Mouse (Mus musculus) liver, embryonic 11.5 days (tissue): ENCODE measurements around the gene Ripor3. TPM values are rescaled to one million over a fixed set of nuclear protein-coding genes. Genes with fewer than 3 reads are reported as not detected.

Experiments used
- ATAC-seq: fragments of 200-750 bp; cut with Nextera tagmentation; replicated peaks from 2 replicates; pipeline ENCODE4 v1.8.0; 2017; ENCODE audit warnings: moderate number of reproducible peaks, mild to moderate bottlenecking, moderate TSS enrichment, moderate library complexity; ENCODE audit not compliant: low FRiP score
- DNase-seq: peaks from one replicate; pipeline ENCODE4 v3.0.0-alpha.2; 2017; ENCODE audit warnings: low spot score
- H3K27ac ChIP-seq: fragments of 300-500 bp; sonication (generic); 2 replicates; pipeline ENCODE4 v1.5.1; 2014; ENCODE audit warnings: mild to moderate bottlenecking, low read depth, low read length, control low read depth
- H3K27me3 ChIP-seq: fragments of 300-500 bp; sonication (generic); replicated peaks from 2 replicates; pipeline ENCODE4 v1.6.1; 2014; ENCODE audit warnings: low read length, mixed read lengths; ENCODE audit not compliant: control insufficient read depth, insufficient read depth
- H3K36me3 ChIP-seq: fragments of 300-500 bp; sonication (generic); 2 replicates; pipeline ENCODE4 v1.6.1; 2014; ENCODE audit warnings: mild to moderate bottlenecking, low read length, moderate library complexity, mixed read lengths; ENCODE audit not compliant: control insufficient read depth, insufficient read depth
- H3K4me1 ChIP-seq: fragments of 300-500 bp; sonication (generic); replicated peaks from 2 replicates; pipeline ENCODE4 v1.6.1; 2014; ENCODE audit warnings: low read length, mixed read lengths; ENCODE audit not compliant: control insufficient read depth, insufficient read depth
- H3K4me2 ChIP-seq: fragments of 300-500 bp; sonication (generic); 2 replicates; pipeline ENCODE4 v1.6.1; 2014; ENCODE audit warnings: mild to moderate bottlenecking, control low read depth, moderate library complexity
- H3K4me3 ChIP-seq: fragments of 300-500 bp; sonication (generic); 2 replicates; pipeline ENCODE4 v1.5.1; 2014; ENCODE audit warnings: low read depth, low read length, control low read depth
- H3K9ac ChIP-seq: fragments of 300-500 bp; sonication (generic); 2 replicates; pipeline ENCODE4 v1.6.1; 2014; ENCODE audit warnings: low read depth, low read length, control low read depth
- H3K9me3 ChIP-seq: fragments of 300-500 bp; sonication (generic); 2 replicates; pipeline ENCODE4 v1.6.1; 2016; ENCODE audit warnings: low read length, inconsistent platforms, mixed read lengths; ENCODE audit not compliant: control insufficient read depth
- WGBS: fragments of 180-500 bp; shearing (Covaris S2); extraction: QIAGEN DNeasy Blood & Tissue Kit; methylation state at CpG from one replicate; pipeline ENCODE4 v1.1.7; 2014; 5-methylcytosine and 5-hydroxymethylcytosine counted together
- polyA plus RNA-seq: library from polyadenylated mRNA; unstranded; fragments of >200 nt; fragmentation: Nextera tagmentation; extraction: Ambion mirVana; gene quantifications from 2 replicates; pipeline ENCODE4 v1.2.1, GENCODE M21; 2014

The Ripor3 gene
- polyA plus RNA-seq, 1 experiment from 2014 or later, result 3.1 TPM

GRCm38 (mm10) chr2:167972809-167973208, 37.6 kb downstream of the Ripor3 start:
- Histone ChIP-seq H3K27ac (no peak overlapping the region), H3K27me3 (no peaks in the 10 kb centered on the region), H3K9me3 (no peaks in the 10 kb centered on the region), H3K36me3 (peaks cover 35% of the 10 kb centered on the region), H3K4me2 (no peak overlapping the region), H3K4me1 (peaks cover 23% of the 10 kb centered on the region), H3K4me3 (no peak overlapping the region), H3K9ac (no peak overlapping the region)
- 17% methylated on average over 1 of the region's 1 CpGs for WGBS
- no peak for ATAC-seq
- no peak for DNase-seq

- Histone ChIP-seq H3K4me2 (no peak overlapping the region), H3K27ac (no peak overlapping the region), H3K4me1 (peaks cover 21% of the 10 kb centered on the region), H3K36me3 (peaks cover 36% of the 10 kb centered on the region), H3K9me3 (no peaks in the 10 kb centered on the region), H3K9ac (no peak overlapping the region), H3K4me3 (no peak overlapping the region), H3K27me3 (no peaks in the 10 kb centered on the region)
- ATAC-seq (0 out of 2 replicates have a peak, but pooled peaks have one; percentile 22), DNase-seq (no peak)
- 60% methylated on average over 5 of the region's 5 CpGs for WGBS
Measured at GRCm38 (mm10) chr2:167972146-167972545, 38.3 kb downstream of the Ripor3 start.

GRCm38 (mm10) chr2:167969851-167970541, 40.4 kb downstream of the Ripor3 start:
- Histone ChIP-seq H3K4me3 (no peak overlapping the region), H3K27ac (no peak overlapping the region), H3K9ac (no peak overlapping the region), H3K4me1 (peaks cover 19% of the 10 kb centered on the region), H3K36me3 (peaks cover 23% of the 10 kb centered on the region), H3K27me3 (no peaks in the 10 kb centered on the region), H3K9me3 (no peaks in the 10 kb centered on the region), H3K4me2 (no peak overlapping the region)
- ATAC-seq, result no peak
- DNase-seq, result no peak
- WGBS, result 87% methylated on average over 10 of the region's 10 CpGs

- Histone ChIP-seq H3K36me3 (peaks cover 19% of the 10 kb centered on the region; the same call in 1 of the 2 replicates), H3K9ac (no peak overlapping the region)
- no peak for ATAC-seq
Measured at GRCm38 (mm10) chr2:167968504-167968903, 41.9 kb downstream of the Ripor3 start.

GRCm38 (mm10) chr2:167965911-167966310, 44.5 kb downstream of the Ripor3 start:
- peaks cover 17% of the 10 kb centered on the region; the same call in 1 of the 2 replicates for H3K36me3 ChIP-seq
- DNase-seq (no peak), ATAC-seq (no peak)
- no peaks in the 10 kb centered on the region for H3K27me3 ChIP-seq
- 92% methylated on average over 3 of the region's 3 CpGs for WGBS
- H3K4me3 ChIP-seq, result no peak overlapping the region
- peaks cover 6% of the 10 kb centered on the region for H3K4me1 ChIP-seq
- no peak overlapping the region for H3K27ac ChIP-seq
- H3K9me3 ChIP-seq, result no peaks in the 10 kb centered on the region
- no peak overlapping the region for H3K9ac ChIP-seq
- no peak overlapping the region for H3K4me2 ChIP-seq

More at GRCm38 (mm10) chr2:167968504-167968903, 41.9 kb downstream of the Ripor3 start:
- Histone ChIP-seq H3K9me3 (no peaks in the 10 kb centered on the region), H3K27ac (no peak overlapping the region), H3K27me3 (no peaks in the 10 kb centered on the region), H3K4me1 (peaks cover 16% of the 10 kb centered on the region), H3K4me2 (no peak overlapping the region), H3K4me3 (no peak overlapping the region)
- DNase-seq, result no peak
- WGBS, result 92% methylated on average over 7 of the region's 7 CpGs

- Histone ChIP-seq H3K9me3 (no peaks in the 10 kb centered on the region), H3K36me3 (peaks cover 17% of the 10 kb centered on the region; the same call in 1 of the 2 replicates), H3K27me3 (no peaks in the 10 kb centered on the region), H3K27ac (no peak overlapping the region), H3K4me2 (no peak overlapping the region), H3K4me3 (no peak overlapping the region), H3K9ac (no peak overlapping the region), H3K4me1 (peaks cover 22% of the 10 kb centered on the region)
- ATAC-seq, result no peak
- DNase-seq, result no peak
- 92% methylated on average over 9 of the region's 9 CpGs for WGBS
Measured at GRCm38 (mm10) chr2:167964320-167964719, 46.1 kb downstream of the Ripor3 start.

- H3K4me1 ChIP-seq, result peaks cover 27% of the 10 kb centered on the region
- DNase-seq (no peak), ATAC-seq (no peak)
- peaks cover 17% of the 10 kb centered on the region; the same call in 1 of the 2 replicates for H3K36me3 ChIP-seq
- no peak overlapping the region for H3K27ac ChIP-seq
- no peak overlapping the region for H3K9ac ChIP-seq
- no peak overlapping the region for H3K4me3 ChIP-seq
- WGBS, result 87% methylated on average over 9 of the region's 9 CpGs
- H3K4me2 ChIP-seq, result no peak overlapping the region
- no peaks in the 10 kb centered on the region for H3K27me3 ChIP-seq
- H3K9me3 ChIP-seq, result no peaks in the 10 kb centered on the region
Measured at GRCm38 (mm10) chr2:167963778-167964300, 46.6 kb downstream of the Ripor3 start.

- H3K4me1 ChIP-seq, result peaks cover 32% of the 10 kb centered on the region
- no peaks in the 10 kb centered on the region for H3K9me3 ChIP-seq
- no peak overlapping the region for H3K27ac ChIP-seq
- DNase-seq (no peak), ATAC-seq (no peak)
- H3K4me2 ChIP-seq, result no peak overlapping the region
- peaks cover 13% of the 10 kb centered on the region; the same call in 1 of the 2 replicates for H3K36me3 ChIP-seq
- no peak overlapping the region for H3K4me3 ChIP-seq
- H3K9ac ChIP-seq, result no peak overlapping the region
- H3K27me3 ChIP-seq, result no peaks in the 10 kb centered on the region
- WGBS, result 83% methylated on average over 4 of the region's 4 CpGs
Measured at GRCm38 (mm10) chr2:167963176-167963575, 47.2 kb downstream of the Ripor3 start.

GRCm38 (mm10) chr2:167962347-167962746, 48.1 kb downstream of the Ripor3 start:
- DNase-seq, result no peak
- ATAC-seq, result no peak
- Histone ChIP-seq H3K4me2 (no peak overlapping the region), H3K27ac (no peak overlapping the region), H3K36me3 (peaks cover 9% of the 10 kb centered on the region; the same call in 1 of the 2 replicates), H3K4me3 (no peak overlapping the region), H3K9me3 (no peaks in the 10 kb centered on the region), H3K9ac (no peak overlapping the region), H3K4me1 (peaks cover 34% of the 10 kb centered on the region), H3K27me3 (no peaks in the 10 kb centered on the region)
- WGBS, result 81% methylated on average over 6 of the region's 6 CpGs
